Comparison of ENCODE assay signal across 16 mouse cellular contexts in genomic region chr7:19752652-19753051, GRCm38 (mm10). TPM values are rescaled to one million over a fixed set of nuclear protein-coding genes. Genes with fewer than 3 reads are reported as not detected.
DNase-seq lines count a peak whose midpoint lies in the region; ATAC-seq and TF ChIP-seq lines count a peak whose summit lies in the region.
"Had no signal": no experiment of that assay in that cellular context is flagged by ENCODE, and none has a peak within 500 bp of the region (broad histone marks: within the 10 kb centered on the region; RNA-seq: fewer than 3 reads in every experiment).

No protein-coding gene starts in this region.

- H3K9ac ChIP-seq in kidney, postnatal 0 days (ENCODE audit: low read depth, low read length), result no peak overlapping the region
- H3K9ac ChIP-seq: liver, embryonic 13.5 days had no signal

- peak; percentile 29 for DNase-seq in embryo, embryonic 10 days (ENCODE audit: low spot score)
- DNase-seq in embryo, embryonic 11 days, result no peak
- no peak for DNase-seq in kidney, postnatal 0 days (ENCODE audit: low spot score)
- DNase-seq in kidney, postnatal 14 days, result no peak
- peak; percentile 39 for DNase-seq in NIH3T3 (ENCODE audit: low read depth)
- DNase-seq in lung, postnatal 10 days, result peak; percentile 53
- no peak for DNase-seq in MN1 (ENCODE audit: low spot score)
- DNase-seq in natural killer cell, adult 2 months (ENCODE audit: low spot score in 2 of 2), result no peak
- DNase-seq: cerebellum, postnatal 14 days; gastrocnemius, postnatal 25 days; kidney, adult 11 months; liver, embryonic 13.5 days; midbrain, embryonic 14.5 days; right cerebral cortex, postnatal 25 days had no signal

- no peak overlapping the region for H3K4me2 ChIP-seq in kidney, postnatal 0 days (ENCODE audit: low read length)
- H3K4me2 ChIP-seq: liver, embryonic 13.5 days had no signal

- peaks cover 10% of the 10 kb centered on the region for H3K4me1 ChIP-seq in kidney, postnatal 0 days (replicated peaks; ENCODE audit: insufficient read depth, low read length)

- no peaks in the 10 kb centered on the region for H3K9me3 ChIP-seq in kidney, postnatal 0 days (replicated peaks; ENCODE audit: low read length)
- H3K9me3 ChIP-seq: liver, embryonic 13.5 days had no signal

- no peak overlapping the region for H3K4me3 ChIP-seq in kidney, postnatal 0 days (replicated peaks; ENCODE audit: low read depth, low read length)
- H3K4me3 ChIP-seq: forebrain, embryonic 10.5 days; liver, embryonic 13.5 days had no signal

- 79% methylated on average over 8 of the region's 8 CpGs for WGBS in kidney, postnatal 0 days

- peak; percentile 63 for TF ChIP-seq CTCF in kidney, postnatal 0 days (IDR thresholded peaks at IDR 0.05; ENCODE audit: low read depth)

- no peak for ATAC-seq in kidney, postnatal 0 days (replicated peaks; ENCODE audit: low FRiP score, low read depth)

- no peaks in the 10 kb centered on the region for H3K27me3 ChIP-seq in kidney, postnatal 0 days (ENCODE audit: insufficient read depth, low read length)

- no peak overlapping the region for H3K27ac ChIP-seq in kidney, postnatal 0 days
- H3K27ac ChIP-seq: forebrain, embryonic 10.5 days; liver, embryonic 13.5 days had no signal

- H3K36me3 ChIP-seq in kidney, postnatal 0 days (ENCODE audit: insufficient read depth, low read length), result no peaks in the 10 kb centered on the region
- H3K36me3 ChIP-seq: liver, embryonic 13.5 days had no signal

RNA-seq across cellular contexts. Expression of gene Nectin2, which starts 2.4 kb away (rescaled TPM):
- 112 and 114 TPM in 2 replicates for polyA plus RNA-seq in kidney, postnatal 0 days (2015; fragmentation: Nextera tagmentation; extraction: Ambion mirVana)

RNA-seq across cellular contexts. Expression of gene Bcam, which starts 18.2 kb away (rescaled TPM):
- 378 and 394 TPM in 2 replicates for polyA plus RNA-seq in kidney, postnatal 0 days (2015; fragmentation: Nextera tagmentation; extraction: Ambion mirVana)

RNA-seq across cellular contexts. Expression of gene Tomm40, which starts 37.4 kb away (rescaled TPM):
- 163 and 167 TPM in 2 replicates for polyA plus RNA-seq in kidney, postnatal 0 days (2015; fragmentation: Nextera tagmentation; extraction: Ambion mirVana)

RNA-seq across cellular contexts. Expression of gene Cblc, which starts 44.0 kb away (rescaled TPM):
- polyA plus RNA-seq in kidney, postnatal 0 days (2015; fragmentation: Nextera tagmentation; extraction: Ambion mirVana), result 14.6 and 16.9 TPM in 2 replicates
- polyA plus RNA-seq: midbrain, embryonic 14.5 days; testis, adult 2 months had no signal

RNA-seq across cellular contexts. Expression of gene Apoe, which starts 53.7 kb away (rescaled TPM):
- polyA plus RNA-seq in kidney, postnatal 0 days (2015; fragmentation: Nextera tagmentation; extraction: Ambion mirVana), result 511 and 585 TPM in 2 replicates

Comparison
In these comparisons a context has a peak if more than half of its experiments do, and no peak if none do; other contexts are left out.
1. DNase-seq: peak in embryo, embryonic 10 days (single experiment), NIH3T3 (single experiment) and lung, postnatal 10 days (single experiment); none in embryo, embryonic 11 days (single experiment), kidney, postnatal 0 days (single experiment), kidney, postnatal 14 days (single experiment), MN1 (single experiment) and natural killer cell, adult 2 months (0 of 2).